Mouse (Mus musculus): ENCODE measurements at regions not wholly inside any gene's neighbourhood (a gene's known extent, or its start where the extent isn't known, plus 50 kb on each side); places are given as distances from the start of the nearest gene placed in this dataset.
A peak's percentile ranks its signal among the peaks of the same experiment; 100 is the strongest.

- no peak for TF ChIP-seq POLR2A (IDR thresholded peaks at IDR 0.05; ENCODE audit: control insufficient read depth in 1 of 2, insufficient read depth in 1 of 2, low read depth in 1 of 2, low read length in 2 of 2, poor library complexity in 1 of 2)
- TF ChIP-seq TBP (IDR thresholded peaks at IDR 0.05; ENCODE audit: low read depth, low read length): peak; percentile 57
Measured at GRCm38 (mm10) chr17:61960017-61960813, 920.9 kb downstream of the Efna5 start.

Measured in MEL (cell line).